Mouse (Mus musculus): Measurements from ENCODE around the gene H6pd.
"Not testable (repeated sequence)": the region's sequence is repeated elsewhere in the genome, so short reads cannot be mapped to it uniquely, and the experiment has no call there.

The H6pd gene

DNA sequence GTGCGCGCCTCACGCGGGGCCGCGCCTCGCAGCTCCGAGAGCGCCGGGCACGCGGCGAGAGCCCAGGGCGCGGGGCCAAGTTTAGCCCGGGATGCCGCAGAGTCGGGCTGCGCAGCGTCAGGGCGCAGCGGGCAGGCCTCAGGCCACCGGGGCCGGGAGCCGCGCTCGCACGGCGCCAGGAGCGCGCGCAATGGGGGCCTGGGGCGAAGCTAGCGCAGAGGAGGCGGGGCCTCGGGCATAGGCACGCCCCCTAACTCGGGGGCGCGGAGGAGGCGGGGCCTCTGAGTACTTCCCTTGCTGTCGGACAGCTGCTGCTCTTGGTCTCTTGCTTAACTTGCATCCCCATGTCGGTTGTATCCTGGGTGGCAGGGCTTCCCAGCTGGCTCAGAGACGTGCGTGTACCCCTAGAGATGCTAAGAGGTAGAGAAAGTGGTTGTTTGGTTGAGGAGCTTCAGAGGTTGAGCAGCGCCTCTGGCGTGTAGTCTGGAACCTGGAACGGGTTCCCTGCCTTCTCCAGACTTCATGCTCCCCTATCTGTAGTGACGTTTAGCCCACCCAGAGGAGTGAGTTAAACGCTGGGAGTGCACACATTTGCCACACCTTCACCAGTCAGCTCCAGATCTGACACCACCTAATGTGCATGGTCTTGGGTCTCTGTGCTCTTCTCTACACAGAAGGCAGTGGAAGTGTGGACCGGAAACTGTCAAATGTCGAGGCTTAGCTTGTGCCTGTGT is at the start of gene H6pd:
TSS of gene H6pd (minus strand) at position 171 of the 734 bp plus-strand sequence.
- DNase-seq, result peak; percentile 82

GRCm38 (mm10) chr4:150057722-150058121 is 48.9 kb upstream of the H6pd start:
- DNase-seq, result no peak

- no peak for DNase-seq
Observed at GRCm38 (mm10) chr4:150056171-150056570, 47.3 kb upstream of the H6pd start.

- DNase-seq, result no peak
Observed at GRCm38 (mm10) chr4:150052380-150052779, 43.6 kb upstream of the H6pd start.

DNA sequence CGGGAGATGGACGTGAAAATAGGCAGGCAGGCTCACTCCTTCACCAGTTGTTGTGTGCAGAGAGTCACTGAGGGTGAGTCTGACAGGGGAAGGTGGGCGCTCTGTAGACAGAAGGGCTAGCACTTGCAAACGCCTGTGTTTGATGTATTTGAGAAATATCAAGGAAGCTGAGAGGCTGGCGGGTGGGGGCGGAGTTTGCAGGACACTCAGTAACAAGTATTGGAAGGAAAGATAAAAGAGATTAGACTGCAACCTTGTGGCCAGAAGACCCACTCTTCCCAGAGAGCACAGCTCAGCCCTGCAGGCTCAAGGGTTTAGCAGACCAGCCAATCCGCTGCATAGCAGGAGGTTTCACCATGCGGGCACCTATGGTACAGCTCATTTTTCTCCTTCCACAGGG is 42.7 kb upstream of the H6pd start:
- DNase-seq, result no peak

DNA sequence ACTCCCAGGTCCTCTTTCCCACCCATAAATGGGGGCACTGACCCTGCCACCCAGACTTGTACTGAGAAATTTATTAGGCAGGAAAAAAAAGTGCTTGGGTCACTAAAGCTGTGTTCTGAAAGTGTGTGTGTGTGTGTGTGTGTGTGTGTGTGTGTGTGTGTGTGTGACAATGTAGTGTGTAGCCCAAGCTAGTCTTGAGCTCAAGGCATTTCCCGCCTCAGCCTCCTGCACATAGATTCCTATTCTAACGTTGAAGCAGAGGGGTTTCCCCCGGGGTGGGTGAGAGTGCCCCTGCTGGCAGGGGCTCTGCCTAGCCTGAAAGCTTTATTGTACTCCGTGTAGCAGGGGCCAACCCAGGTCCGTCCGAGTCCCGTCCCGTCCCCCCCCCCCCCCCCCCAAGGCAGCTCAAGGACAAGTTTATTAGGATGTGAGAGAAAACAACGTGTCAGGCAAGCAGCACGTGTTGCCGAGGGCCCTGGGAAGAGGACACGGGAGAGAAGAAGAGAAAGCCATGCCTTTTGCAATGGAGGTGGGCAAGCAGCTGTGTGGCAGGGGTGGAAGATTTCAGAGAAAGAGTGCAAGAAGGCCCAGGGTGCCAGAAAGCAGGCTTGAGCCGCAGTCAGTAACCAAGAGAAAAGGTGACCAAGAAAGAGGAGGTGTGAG is 40.9 kb upstream of the H6pd start:
- no peak for DNase-seq

DNA sequence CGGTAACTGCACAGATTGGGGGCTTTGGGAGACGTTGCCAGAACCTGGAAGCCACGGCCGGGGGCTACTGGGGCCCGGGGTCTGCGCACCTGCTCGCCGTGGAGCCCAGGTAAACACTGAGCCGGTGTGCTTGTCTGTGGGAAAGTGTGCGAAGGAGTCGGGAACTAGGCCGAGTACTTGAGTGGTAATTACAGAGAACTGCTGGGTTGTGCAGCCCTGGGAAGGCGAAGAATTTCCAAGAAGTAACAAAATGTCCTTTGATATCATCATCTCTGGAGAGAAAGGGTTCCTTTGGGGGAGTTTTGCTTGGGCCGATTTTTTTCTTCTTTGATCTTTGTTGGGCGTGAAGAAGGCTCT is 40.3 kb upstream of the H6pd start:
- DNase-seq, result no peak

- no peak for DNase-seq
Observed at GRCm38 (mm10) chr4:150048478-150049156, 39.8 kb upstream of the H6pd start.

DNA sequence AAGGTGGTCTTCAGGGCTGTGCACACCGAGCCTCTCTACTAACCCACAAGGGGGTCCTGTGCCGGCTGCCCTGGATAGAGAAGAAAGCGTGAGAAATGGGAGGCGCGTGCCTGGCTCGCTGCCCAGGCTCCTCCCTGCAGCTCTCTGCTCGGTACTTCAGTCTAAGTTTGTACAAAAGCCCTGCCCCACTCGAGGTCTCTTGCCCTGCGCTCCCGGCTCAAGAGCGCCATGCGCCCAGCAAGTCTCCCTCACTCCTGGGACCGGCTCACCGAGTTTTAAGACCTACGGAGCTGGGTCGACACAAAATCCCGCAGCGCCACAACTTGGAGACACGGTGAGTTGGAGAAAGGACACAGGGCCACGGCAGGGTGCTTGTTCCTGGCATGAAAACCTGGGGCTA is 39.2 kb upstream of the H6pd start:
- DNase-seq, result peak; percentile 27

DNA sequence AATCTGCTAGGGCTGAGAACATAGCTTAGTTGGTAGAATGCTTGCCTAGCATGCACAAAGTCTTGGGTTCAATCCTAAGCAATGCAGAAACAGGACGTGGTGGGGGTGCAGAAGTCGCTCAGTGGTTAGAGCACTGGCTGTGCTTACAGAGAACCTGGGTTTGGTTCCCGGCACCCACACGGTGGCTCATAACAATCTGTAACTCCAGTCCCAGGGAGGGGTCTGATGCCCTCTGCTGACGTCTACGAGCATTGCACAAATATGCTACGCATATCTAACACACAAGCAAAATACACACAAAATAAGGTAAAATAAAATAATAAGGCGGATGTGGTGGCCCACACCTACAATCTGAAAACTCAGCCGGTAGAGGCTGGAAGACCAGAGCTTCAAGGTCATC is 34.8 kb upstream of the H6pd start:
- no peak for DNase-seq

GRCm38 (mm10) chr4:150041346-150042110 is 32.7 kb upstream of the H6pd start:
- no peak for DNase-seq

DNA sequence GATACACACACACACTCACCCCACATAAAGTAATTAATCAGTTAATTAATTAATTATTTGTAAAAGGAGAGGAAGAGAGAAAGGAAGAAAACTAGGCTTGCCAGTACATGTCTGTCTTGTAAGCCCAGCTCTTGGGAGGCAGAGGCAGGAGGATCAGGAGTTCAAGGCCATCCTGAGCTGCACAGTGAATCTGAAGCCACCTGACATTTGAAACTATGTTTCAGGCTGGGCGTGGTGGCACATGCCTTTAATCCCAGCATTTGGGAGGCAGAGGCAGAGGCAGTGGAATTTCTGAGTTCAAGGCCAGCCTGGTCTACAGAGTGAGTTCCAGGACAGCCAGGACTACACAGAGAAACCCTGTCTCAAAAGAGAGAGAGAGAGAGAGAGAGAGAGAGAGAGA is 32.0 kb upstream of the H6pd start:
- not testable (repeated sequence) for DNase-seq

DNA sequence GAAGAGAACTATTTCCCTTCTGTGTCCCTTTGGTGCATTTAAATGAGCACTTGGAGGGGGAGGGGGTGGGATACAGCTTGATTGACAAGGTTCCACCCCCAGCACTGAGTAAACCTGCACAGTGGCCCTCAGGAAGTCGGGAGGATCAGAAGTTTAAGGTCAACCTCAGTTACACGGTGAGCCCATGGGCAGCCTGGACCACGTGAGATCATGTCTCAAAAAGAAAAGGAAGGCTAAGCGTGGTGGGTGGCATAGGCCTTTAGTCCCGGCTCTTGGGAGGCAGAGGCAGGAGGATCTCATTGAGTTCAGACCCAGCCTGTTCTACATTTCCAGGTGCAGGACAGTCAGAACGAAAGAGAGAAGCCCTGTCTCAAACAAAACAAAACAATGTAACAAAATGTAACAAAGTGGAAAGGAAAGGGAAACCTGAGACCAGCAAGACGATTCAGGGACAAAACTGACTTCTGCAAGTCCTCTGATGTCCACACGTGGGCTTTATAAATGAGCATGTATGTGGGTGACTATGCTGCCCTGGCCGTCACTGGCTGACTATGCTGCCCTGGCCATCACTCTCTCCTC is 31.3 kb upstream of the H6pd start:
- no peak for DNase-seq

- DNase-seq, result no peak
Observed at GRCm38 (mm10) chr4:150038533-150038932, 29.7 kb upstream of the H6pd start.

DNA sequence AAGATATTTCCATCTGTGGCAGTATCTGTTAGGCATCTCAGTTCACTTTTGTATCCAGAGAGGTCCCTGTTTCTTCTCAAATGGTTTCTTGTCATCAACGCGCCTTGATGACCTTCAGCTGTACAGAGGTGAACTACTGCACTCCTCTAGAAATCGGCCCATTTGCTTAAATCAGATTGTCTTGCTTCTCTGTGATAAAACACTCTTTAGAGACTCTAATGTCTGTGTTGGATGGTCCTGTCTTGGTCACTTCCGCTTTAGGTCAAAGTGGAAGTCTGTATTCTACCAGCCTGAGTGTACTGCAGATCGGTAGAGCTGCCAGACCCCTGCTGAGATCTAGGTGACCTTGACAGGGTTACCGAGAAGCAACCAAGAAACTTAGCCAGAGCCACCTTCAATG is 27.3 kb upstream of the H6pd start:
- no peak for DNase-seq

DNA sequence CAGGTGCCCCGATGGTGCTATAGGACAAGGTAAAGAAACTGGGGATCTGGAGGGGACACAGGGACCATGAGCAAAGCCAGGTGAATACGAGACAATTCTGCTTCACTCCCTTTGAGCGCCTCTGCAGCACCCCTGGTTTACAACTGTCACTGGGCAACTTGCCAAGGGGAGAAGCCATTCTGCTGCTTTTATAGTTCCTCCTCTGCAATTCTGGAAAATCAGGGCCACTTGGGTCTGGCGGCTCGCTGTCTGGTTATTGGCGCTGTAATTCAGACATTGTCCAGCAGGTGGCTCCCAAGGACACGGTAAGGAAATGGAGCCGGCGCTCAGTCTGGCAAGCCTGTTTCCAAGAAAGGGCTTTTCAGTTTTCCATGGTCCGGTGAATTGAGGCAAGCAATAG is 26.5 kb upstream of the H6pd start:
- peak; percentile 96 for DNase-seq

DNA sequence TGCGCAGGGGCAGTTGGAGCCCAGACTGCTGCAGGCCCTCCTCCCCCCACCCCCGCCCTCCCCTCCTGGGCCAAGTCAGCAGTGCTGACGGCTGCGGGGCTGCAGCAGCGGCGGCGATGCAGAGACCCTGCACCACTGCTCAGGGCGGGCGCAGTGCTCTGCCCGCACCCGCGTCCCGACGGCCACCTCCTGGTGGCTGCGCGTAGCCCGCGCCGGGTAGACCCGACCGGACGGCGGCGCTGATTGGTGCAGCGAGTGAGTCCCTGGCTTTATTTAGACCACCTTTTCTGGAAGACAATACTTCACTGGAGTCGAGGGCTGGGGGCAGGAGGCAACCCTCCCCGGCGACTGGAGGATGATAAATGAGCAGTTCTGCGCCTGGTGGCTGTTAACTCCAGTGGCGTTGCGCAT is 24.4 kb upstream of the H6pd start:
- no peak for DNase-seq

GRCm38 (mm10) chr4:150031234-150031890 is 22.5 kb upstream of the H6pd start:
- peak; percentile 23 for DNase-seq

DNA sequence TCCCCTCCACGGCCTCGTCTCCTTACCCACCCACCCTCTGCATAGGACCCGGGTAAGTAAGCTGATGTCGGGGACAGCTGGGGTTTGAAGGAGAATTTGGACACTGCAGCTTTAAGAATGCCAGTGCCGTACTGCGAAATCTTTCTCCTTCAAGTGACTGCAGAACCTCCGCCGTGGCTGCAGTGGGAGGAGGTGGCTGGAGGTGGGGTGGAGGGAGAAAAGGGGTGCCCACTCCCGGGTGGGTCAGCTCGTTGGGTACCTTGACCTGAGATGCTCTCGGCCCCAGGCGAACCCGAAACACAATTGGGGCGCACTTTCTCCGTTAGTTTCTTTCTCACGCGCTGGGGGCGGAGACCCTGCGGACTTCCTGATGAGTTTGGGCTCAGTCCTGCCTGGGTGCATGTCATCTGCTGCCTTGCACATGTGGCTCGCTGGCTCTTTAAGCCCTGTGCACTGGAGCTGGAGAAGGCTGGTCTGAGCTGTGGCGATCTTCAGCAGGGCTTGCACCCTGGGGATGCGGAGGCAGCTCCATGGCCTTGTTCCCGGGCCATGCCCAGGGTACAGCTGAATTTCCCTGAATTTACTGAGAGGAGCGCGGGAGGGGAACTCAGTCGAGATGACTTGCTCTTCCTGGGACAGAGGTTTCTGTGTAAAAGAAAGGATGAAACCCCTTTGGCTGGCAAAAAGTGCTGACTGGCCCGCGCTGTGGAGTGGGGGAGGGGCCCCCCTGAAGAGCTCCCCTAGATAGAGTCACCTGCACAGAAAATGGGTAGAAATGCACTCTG is 21.8 kb upstream of the H6pd start:
- no peak for DNase-seq

GRCm38 (mm10) chr4:150029885-150030284 is 21.1 kb upstream of the H6pd start:
- no peak for DNase-seq

- no peak for DNase-seq
Observed at GRCm38 (mm10) chr4:150023518-150023917, 14.7 kb upstream of the H6pd start.
